Mouse (Mus musculus): Measurements from ENCODE around the gene B4galt4. TPM values are rescaled to one million over a fixed set of nuclear protein-coding genes. Genes with fewer than 3 reads are reported as not detected.

B4galt4 gene
- polyA plus RNA-seq (2017; shearing (Covaris generic)), result 6.3 TPM

GRCm38 (mm10) chr16:38742113-38742658 lies at the start of gene B4galt4:
Gene B4galt4, plus strand, starts transcription at chr16:38742264.

GRCm38 (mm10) chr16:38712581-38713403 lies 29.3 kb upstream of the B4galt4 start, which contains the start of gene Arhgap31:
Gene Arhgap31, minus strand, starts transcription at chr16:38713274.

GRCm38 (mm10) chr16:38800091-38800490 lies 58.0 kb downstream of the B4galt4 start, which contains the start of gene Upk1b:
Gene Upk1b, minus strand, starts transcription at chr16:38800328.

Other genes with a start within 250 kb of the B4galt4 start
- gene Timmdc1, start 219.6 kb upstream of the B4galt4 start, polyA plus RNA-seq (2017; shearing (Covaris generic)), result 7.9 TPM
- 52.8 TPM for gene Poglut1, start 192.0 kb upstream of the B4galt4 start, polyA plus RNA-seq (2017; shearing (Covaris generic))
- gene Tmem39a, start 183.6 kb upstream of the B4galt4 start, polyA plus RNA-seq (2017; shearing (Covaris generic)), result 45.6 TPM
- 47.4 TPM for gene Arhgap31, start 29.0 kb upstream of the B4galt4 start, polyA plus RNA-seq (2017; shearing (Covaris generic))
- not detected for gene Upk1b, start 58.1 kb downstream of the B4galt4 start, polyA plus RNA-seq (2017; shearing (Covaris generic))
- not detected for gene 4930435E12Rik, start 86.5 kb downstream of the B4galt4 start, polyA plus RNA-seq (2017; shearing (Covaris generic))
- not detected for gene Igsf11, start 150.4 kb downstream of the B4galt4 start, polyA plus RNA-seq (2017; shearing (Covaris generic))